Mouse (Mus musculus): ENCODE data around the gene Spata5.

Spata5 gene

DNA sequence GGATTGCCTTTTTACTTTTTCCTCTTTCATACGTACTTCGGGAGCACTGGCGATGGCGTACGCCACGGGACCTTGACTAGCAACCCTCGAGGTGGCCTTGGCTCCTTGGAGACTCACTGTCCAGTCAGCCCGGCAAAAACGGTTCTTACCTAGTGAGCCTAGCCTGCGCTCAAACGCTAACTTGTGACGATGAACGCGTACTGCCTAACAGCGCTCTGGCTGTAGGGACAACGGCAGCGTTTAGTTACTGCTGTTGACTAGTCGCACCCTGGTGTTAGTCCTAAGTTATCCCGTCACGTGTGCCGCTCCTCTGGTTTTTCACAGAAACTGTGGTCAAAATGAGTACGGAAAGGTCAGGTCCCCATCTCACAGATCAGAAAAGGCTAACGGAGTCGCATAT, 945 bp downstream of the Spata5 start:
- peak in 1 of 2 experiments; percentile 16 for DNase-seq (ENCODE audit: low spot score in 2 of 2)

- no peak for DNase-seq (ENCODE audit: low spot score in 2 of 2)
These were observed 1.5 kb downstream of the Spata5 start for GRCm38 (mm10) chr3:37421179-37421578.

GRCm38 (mm10) chr3:37426069-37426468, 6.4 kb downstream of the Spata5 start:
- no peak for DNase-seq (ENCODE audit: low spot score in 2 of 2)

- DNase-seq (ENCODE audit: low spot score in 2 of 2): no peak
These were observed 10.7 kb downstream of the Spata5 start for GRCm38 (mm10) chr3:37430359-37430758.

GRCm38 (mm10) chr3:37439770-37440169, 20.1 kb downstream of the Spata5 start:
- DNase-seq (ENCODE audit: low spot score in 2 of 2): no peak

DNA sequence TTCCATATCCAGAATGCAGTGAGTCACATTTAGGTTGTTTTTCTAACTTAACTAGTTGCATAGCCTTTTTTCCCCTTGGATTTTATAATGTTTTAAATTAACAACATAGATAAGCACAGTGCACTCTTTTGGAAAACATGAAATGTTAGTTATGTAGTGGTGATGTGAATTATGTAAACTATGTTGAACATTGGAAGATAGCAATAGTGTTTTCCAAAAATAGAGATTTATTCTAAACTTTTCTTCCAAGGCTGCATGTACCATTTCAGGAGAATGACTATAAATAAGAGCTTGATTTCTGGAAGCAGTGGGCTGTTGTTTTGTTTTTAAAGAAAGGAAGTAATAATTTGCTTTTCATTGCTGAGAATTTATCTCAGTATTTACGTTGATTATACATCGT, 23.7 kb downstream of the Spata5 start:
- no peak for DNase-seq (ENCODE audit: low spot score in 2 of 2)

DNA sequence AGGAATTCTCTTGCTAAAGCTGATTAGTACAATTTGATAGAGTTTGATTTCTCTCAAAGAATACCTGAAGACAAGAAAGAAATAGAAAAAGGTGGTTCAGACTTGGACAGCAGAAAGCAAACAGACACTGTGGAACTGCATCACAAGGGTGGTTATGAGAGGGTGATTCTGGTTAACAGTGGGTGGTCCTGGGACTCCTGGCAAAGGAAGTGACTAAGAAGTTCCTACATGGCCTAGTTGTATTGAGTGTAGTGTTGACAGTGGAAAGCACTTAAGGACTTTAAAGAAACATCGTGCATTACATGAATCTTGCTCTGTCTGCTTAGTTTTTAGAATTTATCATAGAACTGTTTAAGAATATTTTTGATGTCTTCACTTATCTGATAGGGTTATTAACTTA, 36.3 kb downstream of the Spata5 start:
- DNase-seq (ENCODE audit: low spot score in 2 of 2): no peak

DNA sequence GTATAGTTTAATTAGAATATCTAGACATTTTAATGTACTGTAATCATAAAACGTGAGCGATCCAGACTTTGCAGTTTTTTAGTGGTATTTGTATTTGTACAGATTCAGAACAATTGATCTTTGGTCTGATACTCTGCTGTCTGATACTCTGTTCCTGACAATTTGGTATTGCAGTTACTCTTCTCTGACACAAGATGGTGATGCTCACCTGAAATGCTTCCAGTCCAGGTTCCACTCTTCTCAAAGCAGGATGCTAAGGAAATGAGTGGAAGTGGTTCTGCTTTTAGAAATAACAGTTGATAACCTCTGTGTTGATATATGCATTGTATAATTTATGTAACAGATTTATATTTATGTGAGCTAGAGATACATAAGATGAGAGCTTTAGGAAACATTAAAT, 48.5 kb downstream of the Spata5 start:
- DNase-seq (ENCODE audit: low spot score in 2 of 2): no peak

DNA sequence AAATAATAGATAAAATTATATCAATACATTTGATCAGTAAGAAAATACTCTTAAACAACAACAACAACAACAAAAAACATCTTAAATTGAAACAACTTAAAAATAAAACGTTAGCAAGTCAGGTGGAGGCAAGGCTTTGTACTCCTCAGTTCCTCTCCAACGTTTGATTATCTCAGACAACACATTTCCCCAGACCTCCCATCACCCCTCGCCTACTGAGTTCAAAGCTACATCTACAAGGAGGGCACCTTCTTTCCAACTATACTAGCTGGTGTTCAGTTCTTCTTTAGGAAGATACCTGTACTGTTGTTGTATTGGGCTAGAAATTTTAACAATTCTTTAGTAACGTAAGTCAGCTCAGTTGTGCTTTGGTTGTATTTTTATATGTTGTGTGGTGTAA, 49.7 kb downstream of the Spata5 start:
- DNase-seq (ENCODE audit: low spot score in 2 of 2): no peak

DNA sequence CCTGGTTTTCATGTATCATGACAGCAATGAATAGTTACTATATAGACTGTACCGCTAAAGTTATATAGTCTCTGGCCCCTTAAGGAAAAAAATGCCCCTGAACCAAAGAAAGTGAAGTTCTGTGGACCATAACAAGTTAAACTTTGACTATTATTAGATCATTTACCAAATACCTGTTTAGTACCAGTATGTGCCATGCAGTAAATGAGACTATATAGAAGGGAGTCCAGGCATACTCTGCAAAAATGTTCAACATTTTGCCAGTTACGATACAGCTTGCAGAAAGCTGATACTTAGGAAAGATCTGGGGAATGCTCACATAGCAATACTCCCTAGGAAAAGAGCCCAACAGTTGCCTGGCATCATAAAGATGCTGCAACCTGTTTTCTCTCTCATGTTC, 51.2 kb downstream of the Spata5 start:
- no peak for DNase-seq (ENCODE audit: low spot score in 2 of 2)

- peak in 1 of 2 experiments; percentile 14 for DNase-seq (ENCODE audit: low spot score in 2 of 2)
These were observed 52.8 kb downstream of the Spata5 start for GRCm38 (mm10) chr3:37472461-37472860.

DNA sequence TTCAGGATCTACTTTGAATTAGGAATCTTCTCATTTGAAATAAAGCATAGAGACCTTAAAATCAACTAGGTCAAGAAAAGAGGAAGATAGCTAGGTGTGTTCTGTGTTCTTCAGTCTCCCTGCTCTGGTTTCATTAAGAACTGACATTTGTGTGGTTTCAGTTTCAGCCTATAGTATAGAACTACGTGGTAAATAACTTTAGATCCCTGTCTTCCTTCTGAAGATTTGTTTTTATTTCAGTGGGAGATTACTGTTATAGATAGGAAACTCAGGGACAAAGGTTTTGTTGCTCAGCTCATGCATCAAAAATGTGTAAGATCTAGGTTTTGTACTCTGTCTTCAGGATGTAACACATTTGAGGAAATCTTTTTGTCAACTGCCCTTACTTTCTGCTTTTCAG, 56.8 kb downstream of the Spata5 start:
- DNase-seq (ENCODE audit: low spot score in 2 of 2): no peak

GRCm38 (mm10) chr3:37477438-37478188, 57.9 kb downstream of the Spata5 start:
- DNase-seq (ENCODE audit: low spot score in 2 of 2): no peak

DNA sequence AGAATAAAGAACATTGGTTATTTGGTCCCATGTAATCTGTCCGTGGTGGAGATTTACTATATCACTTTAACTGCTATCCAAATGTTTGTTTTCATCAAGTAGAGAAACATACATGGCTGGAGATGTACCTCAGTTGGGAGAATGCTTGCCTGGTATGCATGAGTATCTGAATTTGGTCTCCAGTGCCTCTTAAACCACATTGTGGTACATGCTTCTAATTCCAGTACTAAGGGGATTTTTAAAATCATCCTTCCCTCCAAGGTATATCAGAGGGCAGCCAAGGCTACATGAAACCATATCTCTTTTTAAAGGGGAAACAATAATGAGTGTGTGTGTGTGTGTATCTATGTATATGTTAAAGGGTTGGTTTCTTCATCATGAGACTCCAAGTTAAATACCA, 60.1 kb downstream of the Spata5 start:
- DNase-seq (ENCODE audit: low spot score in 2 of 2): no peak

DNA sequence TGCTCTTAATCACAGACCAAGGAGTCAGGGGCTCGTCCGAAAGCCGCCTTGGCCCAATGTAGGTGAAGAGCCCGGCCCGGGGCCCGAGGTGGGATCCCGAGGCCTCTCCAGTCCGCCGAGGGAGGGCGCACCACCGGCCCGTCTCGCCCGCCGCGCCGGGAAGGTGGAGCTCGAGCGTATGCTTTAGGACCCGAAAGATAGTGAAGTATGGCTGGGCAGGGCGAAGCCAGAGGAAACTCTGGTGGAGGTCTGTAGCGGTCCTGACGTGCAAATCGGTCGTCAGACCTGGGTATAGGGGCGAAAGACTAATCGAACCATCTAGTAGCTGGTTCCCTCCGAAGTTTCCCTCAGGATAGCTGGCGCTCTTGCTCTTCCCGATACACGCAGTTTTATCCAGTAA, 61.6 kb downstream of the Spata5 start:
- no peak for DNase-seq (ENCODE audit: low spot score in 2 of 2)

DNA sequence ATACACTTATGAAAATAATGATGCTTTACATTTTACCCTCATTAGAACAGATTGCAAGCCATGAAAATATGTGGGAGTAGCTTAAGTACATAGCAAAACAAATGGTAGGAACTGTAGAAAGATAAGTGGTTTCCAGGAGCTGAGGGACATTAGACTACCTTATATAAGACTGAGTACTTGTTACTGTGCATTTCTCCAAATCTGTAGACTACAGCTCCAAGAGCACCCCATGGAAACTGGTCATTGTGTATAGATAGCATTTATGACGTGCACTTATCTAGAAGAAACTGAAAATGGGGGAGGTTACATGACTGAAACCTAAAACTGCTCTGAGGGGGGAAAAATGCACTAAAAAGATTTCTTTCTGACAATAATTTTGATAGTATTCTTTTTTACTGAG, 63.0 kb downstream of the Spata5 start:
- DNase-seq (ENCODE audit: low spot score in 2 of 2): no peak

DNA sequence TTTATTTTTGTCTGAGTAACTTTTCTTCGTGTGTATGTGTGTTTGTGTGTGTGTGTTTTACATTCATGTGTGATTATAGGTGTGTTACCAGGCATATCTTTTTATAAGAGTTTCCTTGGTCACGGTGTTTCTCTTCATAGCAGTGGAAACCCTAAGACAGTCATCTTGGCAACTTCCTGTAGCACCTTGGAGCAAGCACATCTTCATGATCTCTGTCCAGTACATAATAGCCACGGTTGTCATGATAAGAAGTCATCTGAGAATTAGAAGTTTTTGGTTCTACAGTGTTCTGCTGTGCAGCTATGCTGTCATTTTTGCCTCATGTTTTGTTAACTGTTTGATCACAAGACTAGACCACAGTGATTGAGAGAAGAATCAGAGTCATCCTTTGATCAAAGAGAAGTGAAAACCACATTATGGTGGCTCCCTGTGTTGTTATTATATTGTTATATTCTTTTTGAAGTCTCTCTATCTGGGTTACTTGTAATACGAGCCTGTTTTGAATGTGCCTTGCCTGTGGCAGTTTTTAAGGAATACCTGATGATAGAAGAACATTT, 64.1 kb downstream of the Spata5 start:
- no peak for DNase-seq (ENCODE audit: low spot score in 2 of 2)

GRCm38 (mm10) chr3:37487639-37488038, 67.9 kb downstream of the Spata5 start:
- no peak for DNase-seq (ENCODE audit: low spot score in 2 of 2)

GRCm38 (mm10) chr3:37488173-37488572, 68.5 kb downstream of the Spata5 start:
- no peak for DNase-seq (ENCODE audit: low spot score in 2 of 2)

DNA sequence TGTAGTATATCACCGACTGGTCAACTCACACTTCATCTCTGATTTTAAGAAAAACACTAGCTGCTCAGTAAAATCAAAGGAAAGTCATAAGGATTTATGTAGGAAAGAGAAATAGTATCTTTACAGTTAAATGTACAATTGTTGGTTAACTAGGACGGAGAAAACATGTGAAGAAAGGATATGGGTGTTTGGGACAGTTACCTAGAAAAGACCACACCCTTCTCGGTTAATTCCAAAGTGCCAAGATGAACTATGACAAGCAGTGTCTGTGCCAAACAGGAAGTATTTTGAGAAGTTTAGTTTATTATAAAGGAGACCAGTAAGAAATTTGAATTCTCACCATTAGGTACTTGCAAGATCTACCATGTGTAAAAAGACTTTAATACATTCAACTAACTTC, 70.3 kb downstream of the Spata5 start:
- no peak for DNase-seq (ENCODE audit: low spot score in 2 of 2)

GRCm38 (mm10) chr3:37500939-37501338, 81.2 kb downstream of the Spata5 start:
- no peak for DNase-seq (ENCODE audit: low spot score in 2 of 2)

GRCm38 (mm10) chr3:37502552-37502951, 82.9 kb downstream of the Spata5 start:
- no peak for DNase-seq (ENCODE audit: low spot score in 2 of 2)

GRCm38 (mm10) chr3:37503846-37504245, 84.2 kb downstream of the Spata5 start:
- DNase-seq (ENCODE audit: low spot score in 2 of 2): no peak

Measured in spleen, postnatal 14 days (tissue).